Mouse (Mus musculus) erythroblast, embryonic 14.5 days (primary cell): ENCODE data around the gene Iqsec2. TPM values are rescaled to one million over a fixed set of nuclear protein-coding genes. Genes with fewer than 3 reads are reported as not detected.

Source experiments
- H3K27me3 ChIP-seq: 2 replicates; pipeline ENCODE4 v1.6.1; 2012; ENCODE audit warnings: inconsistent platforms; ENCODE audit not compliant: control insufficient read depth
- H3K36me3 ChIP-seq: 2 replicates; pipeline ENCODE4 v1.6.1; 2012; ENCODE audit warnings: mild to moderate bottlenecking, inconsistent platforms; ENCODE audit not compliant: control insufficient read depth
- H3K4me1 ChIP-seq: 2 replicates; pipeline ENCODE4 v1.6.1; 2012; ENCODE audit warnings: inconsistent platforms; ENCODE audit not compliant: control insufficient read depth
- H3K4me3 ChIP-seq: replicated peaks from 2 replicates; pipeline ENCODE3; 2012; ENCODE audit warnings: moderate library complexity, mild to moderate bottlenecking, inconsistent platforms
- H3K9me3 ChIP-seq: 2 replicates; pipeline ENCODE4 v1.6.1; 2012; ENCODE audit warnings: low read length, inconsistent platforms, mixed read lengths; ENCODE audit not compliant: control insufficient read depth
- GATA1 ChIP-seq: IDR thresholded peaks from 2 replicates; pipeline ENCODE4 v1.6.1; 2012; ENCODE audit warnings: low read length, inconsistent platforms, mixed read lengths
- TAL1 ChIP-seq: IDR thresholded peaks from 3 replicates; pipeline ENCODE4 v1.6.1; 2012; ENCODE audit warnings: low read length, inconsistent platforms, mixed read lengths
- polyA plus RNA-seq: library from polyadenylated mRNA; stranded (reverse); fragments of >175 nt; gene quantifications from 2 replicates; pipeline ENCODE4 v1.2.3, GENCODE M21; 2012

Iqsec2 gene
- polyA plus RNA-seq, result 0.01 and 0.05 TPM in 2 replicates

DNA sequence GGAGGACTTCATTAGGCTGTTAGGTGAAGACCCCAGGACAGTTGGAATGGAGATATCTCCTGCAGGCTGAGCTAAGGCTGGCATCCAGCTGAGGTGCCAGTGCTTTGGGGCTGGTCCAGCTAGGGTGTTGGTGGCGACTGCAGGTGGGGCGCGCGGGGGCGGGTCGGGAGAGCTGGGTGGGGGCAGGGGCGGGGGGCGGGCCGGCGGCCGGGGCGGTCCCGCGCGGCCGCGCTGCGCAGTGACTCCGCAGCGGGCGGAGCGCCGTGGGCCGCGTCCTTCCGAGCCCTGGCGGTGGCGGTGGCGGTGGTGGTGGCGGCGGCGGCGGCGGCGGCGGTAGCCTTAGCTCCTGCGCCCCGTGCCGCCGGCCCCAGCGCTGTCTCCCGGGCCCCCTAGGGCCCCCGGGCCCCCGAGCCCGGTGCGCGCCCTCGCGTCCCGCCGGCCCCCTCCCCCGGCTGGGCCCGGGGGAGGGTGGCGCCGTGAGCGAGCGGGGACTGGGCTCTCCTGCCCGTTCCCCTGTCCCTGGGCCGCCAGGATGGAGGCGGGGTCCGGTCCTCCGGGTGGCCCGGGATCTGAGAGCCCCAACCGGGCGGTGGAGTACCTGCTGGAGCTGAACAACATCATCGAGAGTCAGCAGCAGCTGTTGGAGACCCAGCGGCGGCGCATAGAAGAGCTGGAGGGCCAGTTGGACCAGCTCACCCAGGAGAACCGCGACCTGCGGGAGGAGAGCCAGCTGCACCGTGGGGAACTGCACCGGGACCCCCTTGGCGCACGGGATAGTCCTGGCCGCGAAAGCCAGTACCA lies at the start of gene Iqsec2:
Gene Iqsec2, plus strand, starts transcription at position 328 of the 801 bp plus-strand sequence.
- H3K4me3 ChIP-seq, result peak within 1 kb of the TSS; percentile 43
- no peaks in the 10 kb centered on the region for H3K4me1 ChIP-seq
- H3K9me3 ChIP-seq, result peaks cover 4% of the 10 kb centered on the region; the same call in 1 of the 2 replicates
- TF ChIP-seq TAL1 (no peak), GATA1 (no peak)
- H3K36me3 ChIP-seq, result no peaks in the 10 kb centered on the region
- peaks cover 61% of the 10 kb centered on the region for H3K27me3 ChIP-seq

- Histone ChIP-seq H3K9me3 (no peaks in the 10 kb centered on the region), H3K36me3 (no peaks in the 10 kb centered on the region), H3K4me1 (no peaks in the 10 kb centered on the region), H3K4me3 (no peak overlapping the region), H3K27me3 (no peaks in the 10 kb centered on the region)
- TF ChIP-seq TAL1, result no peak
- TF ChIP-seq GATA1, result no peak
These were observed 46.5 kb upstream of the Iqsec2 start for GRCm38 (mm10) chrX:152097572-152097971.

DNA sequence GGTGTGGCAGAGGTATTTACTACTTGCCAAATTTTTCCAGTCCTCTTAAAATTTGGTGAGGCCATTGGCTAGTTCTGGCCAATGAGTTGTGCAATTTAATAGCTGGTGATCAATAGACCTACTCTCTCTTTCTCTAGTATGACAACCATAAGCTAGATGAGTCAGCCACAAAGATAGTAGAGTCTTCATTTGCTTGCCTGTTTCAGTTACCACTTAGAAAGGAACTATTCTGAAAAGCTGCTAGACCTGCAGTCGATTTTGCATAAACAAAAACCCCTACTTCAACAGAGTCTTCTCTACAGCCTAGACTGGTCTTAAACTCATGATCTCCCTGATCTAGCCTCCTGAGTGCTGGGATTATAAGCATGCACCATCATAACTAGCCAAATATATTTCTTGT lies 22.4 kb upstream of the Iqsec2 start:
- TF ChIP-seq GATA1 (no peak), TAL1 (no peak)
- no peaks in the 10 kb centered on the region for H3K9me3 ChIP-seq

GRCm38 (mm10) chrX:152130777-152131176 lies 13.3 kb upstream of the Iqsec2 start:
- no peaks in the 10 kb centered on the region for H3K9me3 ChIP-seq
- no peak for TF ChIP-seq GATA1
- TF ChIP-seq TAL1, result no peak
- H3K27me3 ChIP-seq, result peaks cover 15% of the 10 kb centered on the region
- H3K4me3 ChIP-seq, result no peak overlapping the region
- H3K36me3 ChIP-seq, result no peaks in the 10 kb centered on the region
- no peaks in the 10 kb centered on the region for H3K4me1 ChIP-seq

More for the DNA sequence above, 22.4 kb upstream of the Iqsec2 start:
- Histone ChIP-seq H3K36me3 (no peaks in the 10 kb centered on the region), H3K4me3 (no peak overlapping the region), H3K27me3 (no peaks in the 10 kb centered on the region; the same call in 1 of the 2 replicates), H3K4me1 (no peaks in the 10 kb centered on the region)

DNA sequence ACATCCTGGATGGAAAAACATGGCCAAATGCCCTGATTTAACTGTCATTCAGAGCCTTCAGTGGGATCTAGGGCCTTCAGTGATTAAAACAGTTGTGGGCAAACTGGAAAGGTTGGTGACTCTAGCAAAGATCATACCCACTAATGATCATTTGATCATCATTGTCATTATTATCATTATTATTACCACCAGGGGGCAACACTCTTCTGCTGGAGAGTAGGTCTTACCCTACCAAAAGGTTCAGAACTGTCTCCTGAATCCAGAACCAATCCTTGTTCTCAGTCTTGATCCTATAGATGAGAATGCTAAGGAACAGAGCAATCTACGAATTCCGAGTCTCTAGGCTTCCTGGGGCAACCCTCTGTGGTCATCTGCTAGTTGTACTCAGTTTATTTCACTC lies 12.0 kb upstream of the Iqsec2 start:
- no peak overlapping the region for H3K4me3 ChIP-seq
- H3K4me1 ChIP-seq, result no peaks in the 10 kb centered on the region
- H3K9me3 ChIP-seq, result no peaks in the 10 kb centered on the region
- peaks cover 15% of the 10 kb centered on the region for H3K27me3 ChIP-seq
- H3K36me3 ChIP-seq, result no peaks in the 10 kb centered on the region
- no peak for TF ChIP-seq GATA1
- no peak for TF ChIP-seq TAL1

GRCm38 (mm10) chrX:152135195-152135594 lies 8.9 kb upstream of the Iqsec2 start:
- peaks cover 19% of the 10 kb centered on the region for H3K27me3 ChIP-seq

GRCm38 (mm10) chrX:152144742-152145214 lies 710 bp downstream of the Iqsec2 start:
- TF ChIP-seq TAL1 (no peak), GATA1 (no peak)
- Histone ChIP-seq H3K36me3 (no peaks in the 10 kb centered on the region), H3K27me3 (peaks cover 59% of the 10 kb centered on the region), H3K4me3 (peak overlapping the region; percentile 43), H3K4me1 (no peaks in the 10 kb centered on the region), H3K9me3 (peaks cover 4% of the 10 kb centered on the region; the same call in 1 of the 2 replicates)

More at GRCm38 (mm10) chrX:152135195-152135594, 8.9 kb upstream of the Iqsec2 start:
- no peaks in the 10 kb centered on the region for H3K4me1 ChIP-seq
- H3K9me3 ChIP-seq, result no peaks in the 10 kb centered on the region
- no peaks in the 10 kb centered on the region for H3K36me3 ChIP-seq
- TF ChIP-seq TAL1, result no peak
- no peak for TF ChIP-seq GATA1
- no peak overlapping the region for H3K4me3 ChIP-seq

DNA sequence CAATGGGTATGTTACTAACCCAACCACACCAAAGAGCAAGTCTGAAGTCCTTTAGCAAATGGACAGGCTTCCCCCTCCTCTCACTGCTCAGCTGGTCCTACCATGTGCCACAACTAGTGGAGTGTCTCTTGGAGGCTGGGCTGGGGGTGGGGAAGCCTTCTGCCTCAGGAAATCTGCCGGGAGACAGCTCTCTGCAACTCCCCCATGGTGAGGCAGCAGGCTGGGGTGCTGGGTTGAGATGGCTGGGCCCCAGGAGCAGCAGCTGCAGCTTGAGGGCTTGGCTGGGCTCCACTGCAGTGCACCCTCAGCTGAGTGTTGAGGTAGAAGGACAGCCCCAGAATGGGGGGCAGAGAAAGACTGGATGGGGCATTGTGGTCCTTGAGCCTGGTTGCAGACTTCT lies 2.1 kb downstream of the Iqsec2 start:
- peaks cover 4% of the 10 kb centered on the region; the same call in 1 of the 2 replicates for H3K9me3 ChIP-seq
- H3K4me3 ChIP-seq, result no peak overlapping the region
- peaks cover 59% of the 10 kb centered on the region for H3K27me3 ChIP-seq
- no peaks in the 10 kb centered on the region for H3K36me3 ChIP-seq
- TF ChIP-seq TAL1 (no peak), GATA1 (no peak)
- no peaks in the 10 kb centered on the region for H3K4me1 ChIP-seq

- Histone ChIP-seq H3K4me1 (no peaks in the 10 kb centered on the region), H3K4me3 (no peak overlapping the region), H3K27me3 (peaks cover 59% of the 10 kb centered on the region), H3K9me3 (peaks cover 4% of the 10 kb centered on the region; the same call in 1 of the 2 replicates), H3K36me3 (no peaks in the 10 kb centered on the region)
- TF ChIP-seq TAL1 (no peak), GATA1 (no peak)
These were observed 2.6 kb downstream of the Iqsec2 start for GRCm38 (mm10) chrX:152146691-152147090.
